Mouse (Mus musculus): ENCODE results near the gene Rassf3. TPM values are rescaled to one million over a fixed set of nuclear protein-coding genes. Genes with fewer than 3 reads are reported as not detected.
A peak's percentile ranks its signal among the peaks of the same experiment; 100 is the strongest.

Rassf3 gene
- polyA plus RNA-seq, 1 experiment from 2014 or later: 13.5 TPM

GRCm38 (mm10) chr10:121501160-121501559 lies 25.0 kb upstream of the Rassf3 start:
- ATAC-seq (ENCODE audit: low FRiP score, low read depth): peak; percentile 72
- Histone ChIP-seq H3K27me3 (replicated peaks) (no peaks in the 10 kb centered on the region), H3K9me3 (no peaks in the 10 kb centered on the region), H3K4me2 (replicated peaks) (no peak overlapping the region), H3K9ac (no peak overlapping the region), H3K36me3 (no peaks in the 10 kb centered on the region), H3K4me1 (peaks cover 20% of the 10 kb centered on the region), H3K4me3 (no peak overlapping the region), H3K27ac (no peak overlapping the region)
- 37% methylated on average over 5 of the region's 5 CpGs for WGBS

DNA sequence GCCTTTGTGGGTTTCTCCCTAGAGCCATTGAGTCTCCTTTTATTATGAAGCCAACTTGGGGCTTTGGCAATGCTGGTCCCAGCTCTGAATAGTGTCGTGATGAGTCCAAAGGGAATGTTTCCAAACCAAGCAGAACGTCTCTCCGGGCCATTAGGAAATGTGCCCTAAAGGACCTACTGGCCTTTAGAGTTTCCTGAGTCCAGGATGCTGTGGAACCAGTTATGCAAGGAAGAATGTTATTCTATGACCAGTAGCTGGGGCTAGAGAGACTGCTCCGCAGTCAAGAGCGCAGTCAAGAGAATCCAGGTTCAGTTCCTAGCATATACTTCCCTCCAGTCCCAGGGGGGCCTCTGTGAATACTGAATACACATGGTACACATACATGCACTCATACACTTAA lies 23.9 kb upstream of the Rassf3 start:
- H3K9me3 ChIP-seq: no peaks in the 10 kb centered on the region
- WGBS: 64% methylated on average over 5 of the region's 5 CpGs
- H3K27me3 ChIP-seq (replicated peaks): no peaks in the 10 kb centered on the region
- no peak for ATAC-seq (ENCODE audit: low FRiP score, low read depth)
- H3K4me3 ChIP-seq: no peak overlapping the region
- H3K36me3 ChIP-seq: no peaks in the 10 kb centered on the region
- peaks cover 12% of the 10 kb centered on the region for H3K4me1 ChIP-seq
- H3K9ac ChIP-seq: no peak overlapping the region
- no peak overlapping the region for H3K27ac ChIP-seq
- H3K4me2 ChIP-seq (replicated peaks): no peak overlapping the region

DNA sequence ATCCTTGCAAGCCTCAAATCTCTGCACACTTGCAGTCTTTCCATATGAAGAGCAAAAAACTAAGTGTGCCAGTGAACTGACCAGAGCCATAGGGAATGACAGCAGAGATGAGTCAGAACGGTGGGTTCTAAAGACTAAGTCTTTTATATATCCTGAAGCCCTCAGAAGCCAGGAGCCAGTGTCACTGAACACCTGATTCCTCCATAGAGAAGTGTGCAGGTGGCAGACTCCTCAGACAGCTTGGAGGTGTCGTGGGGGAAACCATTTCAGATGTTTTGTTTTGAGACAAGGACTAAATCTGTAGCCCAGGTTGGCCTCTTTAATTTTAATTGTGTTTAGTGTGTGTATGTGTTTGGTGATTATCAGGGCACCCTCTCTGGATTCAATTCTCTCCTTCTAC lies 22.9 kb upstream of the Rassf3 start:
- H3K4me1 ChIP-seq: peaks cover 8% of the 10 kb centered on the region; the same call in 1 of the 2 replicates
- H3K4me2 ChIP-seq (replicated peaks): no peak overlapping the region
- H3K9me3 ChIP-seq: no peaks in the 10 kb centered on the region
- no peaks in the 10 kb centered on the region for H3K27me3 ChIP-seq (replicated peaks)
- H3K36me3 ChIP-seq: no peaks in the 10 kb centered on the region
- no peak overlapping the region for H3K4me3 ChIP-seq
- WGBS: 61% methylated on average over 2 of the region's 2 CpGs
- no peak overlapping the region for H3K27ac ChIP-seq
- ATAC-seq (ENCODE audit: low FRiP score, low read depth): no peak
- no peak overlapping the region for H3K9ac ChIP-seq

GRCm38 (mm10) chr10:121498481-121498904 lies 22.3 kb upstream of the Rassf3 start:
- Histone ChIP-seq H3K4me3 (no peak overlapping the region), H3K4me1 (peaks cover 8% of the 10 kb centered on the region; the same call in 1 of the 2 replicates), H3K4me2 (replicated peaks) (no peak overlapping the region), H3K36me3 (no peaks in the 10 kb centered on the region), H3K27me3 (replicated peaks) (no peaks in the 10 kb centered on the region), H3K27ac (no peak overlapping the region), H3K9ac (no peak overlapping the region), H3K9me3 (no peaks in the 10 kb centered on the region)
- ATAC-seq (ENCODE audit: low FRiP score, low read depth): no peak
- 73% methylated on average over 8 of the region's 8 CpGs for WGBS

DNA sequence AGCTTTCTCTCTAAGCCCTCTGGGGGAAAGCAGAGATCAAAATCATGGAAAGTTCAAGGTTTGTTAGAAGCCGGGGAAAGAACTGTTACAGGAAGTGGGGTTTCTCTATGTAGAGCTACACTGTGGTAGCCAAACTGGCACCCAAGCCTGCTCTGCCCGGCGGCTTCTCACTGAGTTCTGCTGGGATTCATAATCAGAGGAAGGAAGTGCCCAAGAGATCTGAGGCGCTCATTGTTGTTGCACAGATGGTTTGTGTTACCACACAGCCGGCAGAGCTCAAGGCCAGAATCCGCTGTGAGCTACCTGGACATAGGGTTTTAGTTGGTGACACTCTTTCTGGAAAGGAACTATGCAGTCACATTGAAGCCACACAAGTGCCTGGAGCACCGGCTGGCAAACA lies 21.8 kb upstream of the Rassf3 start:
- no peak for ATAC-seq (ENCODE audit: low FRiP score, low read depth)
- Histone ChIP-seq H3K9ac (no peak overlapping the region), H3K4me3 (no peak overlapping the region), H3K9me3 (no peaks in the 10 kb centered on the region), H3K27me3 (replicated peaks) (no peaks in the 10 kb centered on the region), H3K36me3 (no peaks in the 10 kb centered on the region), H3K27ac (no peak overlapping the region), H3K4me1 (peaks cover 8% of the 10 kb centered on the region; the same call in 1 of the 2 replicates), H3K4me2 (replicated peaks) (no peak overlapping the region)
- 81% methylated on average over 7 of the region's 7 CpGs for WGBS

- no peaks in the 10 kb centered on the region for H3K27me3 ChIP-seq (replicated peaks)
- H3K4me1 ChIP-seq: peaks cover 8% of the 10 kb centered on the region; the same call in 1 of the 2 replicates
- H3K4me3 ChIP-seq: no peak overlapping the region
- no peaks in the 10 kb centered on the region for H3K9me3 ChIP-seq
- H3K9ac ChIP-seq: no peak overlapping the region
- ATAC-seq (ENCODE audit: low FRiP score, low read depth): no peak
- no peaks in the 10 kb centered on the region for H3K36me3 ChIP-seq
- no peak overlapping the region for H3K4me2 ChIP-seq (replicated peaks)
- H3K27ac ChIP-seq: no peak overlapping the region
- 80% methylated on average over 7 of the region's 7 CpGs for WGBS
These were observed 20.5 kb upstream of the Rassf3 start for GRCm38 (mm10) chr10:121496616-121497015.

- no peak overlapping the region for H3K4me3 ChIP-seq
- no peak overlapping the region for H3K4me2 ChIP-seq (replicated peaks)
- H3K27me3 ChIP-seq (replicated peaks): no peaks in the 10 kb centered on the region
- H3K9me3 ChIP-seq: no peaks in the 10 kb centered on the region
- no peaks in the 10 kb centered on the region for H3K4me1 ChIP-seq
- WGBS: 84% methylated on average over 2 of the region's 2 CpGs
- ATAC-seq (ENCODE audit: low FRiP score, low read depth): no peak
- no peaks in the 10 kb centered on the region for H3K36me3 ChIP-seq
- no peak overlapping the region for H3K27ac ChIP-seq
- H3K9ac ChIP-seq: no peak overlapping the region
These were observed 17.9 kb upstream of the Rassf3 start for GRCm38 (mm10) chr10:121494163-121494425.

- H3K4me3 ChIP-seq: no peak overlapping the region
- H3K9me3 ChIP-seq: no peaks in the 10 kb centered on the region
- no peak overlapping the region for H3K9ac ChIP-seq
- H3K4me1 ChIP-seq: no peaks in the 10 kb centered on the region
- H3K27ac ChIP-seq: no peak overlapping the region
- ATAC-seq (ENCODE audit: low FRiP score, low read depth): no peak
- H3K4me2 ChIP-seq (replicated peaks): no peak overlapping the region
- no peaks in the 10 kb centered on the region for H3K27me3 ChIP-seq (replicated peaks)
- H3K36me3 ChIP-seq: no peaks in the 10 kb centered on the region
- 82% methylated on average over 9 of the region's 9 CpGs for WGBS
These were observed 17.4 kb upstream of the Rassf3 start for GRCm38 (mm10) chr10:121493374-121494162.

GRCm38 (mm10) chr10:121492608-121493315 lies 16.6 kb upstream of the Rassf3 start:
- WGBS: 83% methylated on average over 7 of the region's 7 CpGs
- Histone ChIP-seq H3K4me2 (replicated peaks) (no peak overlapping the region), H3K9ac (no peak overlapping the region)

GRCm38 (mm10) chr10:121489941-121490340 lies 13.8 kb upstream of the Rassf3 start:
- H3K4me1 ChIP-seq: no peaks in the 10 kb centered on the region
- WGBS: 92% methylated on average over 6 of the region's 6 CpGs
- no peak overlapping the region for H3K4me3 ChIP-seq
- H3K27ac ChIP-seq: no peak overlapping the region
- ATAC-seq (ENCODE audit: low FRiP score, low read depth): no peak
- no peaks in the 10 kb centered on the region for H3K36me3 ChIP-seq
- no peaks in the 10 kb centered on the region for H3K9me3 ChIP-seq
- no peak overlapping the region for H3K4me2 ChIP-seq (replicated peaks)
- no peaks in the 10 kb centered on the region for H3K27me3 ChIP-seq (replicated peaks)
- H3K9ac ChIP-seq: no peak overlapping the region

More at GRCm38 (mm10) chr10:121492608-121493315, 16.6 kb upstream of the Rassf3 start:
- H3K4me3 ChIP-seq: no peak overlapping the region
- no peak overlapping the region for H3K27ac ChIP-seq
- no peaks in the 10 kb centered on the region for H3K9me3 ChIP-seq
- no peaks in the 10 kb centered on the region for H3K27me3 ChIP-seq (replicated peaks)
- ATAC-seq (ENCODE audit: low FRiP score, low read depth): no peak
- H3K36me3 ChIP-seq: no peaks in the 10 kb centered on the region
- H3K4me1 ChIP-seq: no peaks in the 10 kb centered on the region

DNA sequence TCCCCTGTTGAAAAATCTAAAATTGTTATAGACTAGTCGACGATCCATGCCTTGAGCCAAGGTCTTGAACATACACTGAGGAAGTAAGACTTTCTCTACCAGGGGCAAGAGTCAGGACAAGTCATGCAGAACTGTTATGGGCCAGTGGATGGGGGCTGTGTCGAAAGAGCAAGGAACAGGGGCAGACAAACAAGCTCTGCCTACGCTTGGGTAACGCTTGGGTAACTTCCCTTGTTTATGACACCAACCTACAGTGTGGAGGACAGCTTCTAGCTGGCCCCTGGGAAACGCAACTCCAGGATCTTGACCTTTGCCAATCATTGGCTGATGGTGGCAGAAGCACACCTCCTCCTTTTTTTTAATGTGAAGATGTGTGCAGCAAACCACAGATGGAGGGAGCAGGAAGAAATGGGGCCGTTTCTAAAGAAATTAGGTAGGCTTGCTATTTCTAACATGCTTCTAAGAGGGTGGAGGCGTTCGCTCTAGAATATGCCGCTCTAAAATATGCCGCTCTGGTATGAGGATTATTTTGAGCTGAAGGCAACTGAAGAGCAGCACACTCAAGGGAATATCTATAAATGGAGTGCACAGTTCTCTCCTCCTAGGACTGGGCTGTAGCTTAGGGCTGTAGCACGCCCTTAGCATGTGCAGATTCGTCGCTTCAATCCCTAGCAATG lies 12.6 kb upstream of the Rassf3 start:
- H3K36me3 ChIP-seq: no peaks in the 10 kb centered on the region

DNA sequence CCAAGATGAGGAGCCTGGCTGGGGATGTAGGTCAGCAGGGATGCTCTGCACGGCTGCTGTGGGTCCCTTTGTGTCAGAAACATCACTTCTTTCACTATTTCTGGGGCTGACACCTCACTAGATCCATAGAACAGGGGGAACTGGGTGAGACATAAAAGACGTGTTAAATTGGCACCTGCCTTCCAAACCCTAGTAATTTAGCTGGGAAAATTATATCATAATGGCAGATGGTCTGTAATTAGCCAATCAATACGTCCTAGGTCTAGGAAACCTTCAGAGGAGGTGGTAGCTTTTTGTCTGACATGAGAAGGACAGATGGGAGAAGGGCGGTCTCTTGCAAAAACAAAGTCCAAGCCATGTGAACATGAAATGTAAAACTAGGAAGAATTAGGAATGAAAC lies 11.6 kb upstream of the Rassf3 start:
- H3K9ac ChIP-seq: no peak overlapping the region
- H3K27me3 ChIP-seq (replicated peaks): no peaks in the 10 kb centered on the region
- 63% methylated on average over 4 of the region's 4 CpGs for WGBS
- H3K4me1 ChIP-seq: no peaks in the 10 kb centered on the region
- no peaks in the 10 kb centered on the region for H3K36me3 ChIP-seq
- no peak overlapping the region for H3K27ac ChIP-seq
- no peak overlapping the region for H3K4me3 ChIP-seq
- H3K4me2 ChIP-seq (replicated peaks): no peak overlapping the region
- no peaks in the 10 kb centered on the region for H3K9me3 ChIP-seq
- no peak for ATAC-seq (ENCODE audit: low FRiP score, low read depth)

More for the DNA sequence above, 12.6 kb upstream of the Rassf3 start:
- H3K27ac ChIP-seq: no peak overlapping the region
- H3K27me3 ChIP-seq (replicated peaks): no peaks in the 10 kb centered on the region
- 86% methylated on average over 14 of the region's 14 CpGs for WGBS
- H3K9me3 ChIP-seq: no peaks in the 10 kb centered on the region
- H3K9ac ChIP-seq: no peak overlapping the region
- no peak overlapping the region for H3K4me3 ChIP-seq
- no peak for ATAC-seq (ENCODE audit: low FRiP score, low read depth)
- no peak overlapping the region for H3K4me2 ChIP-seq (replicated peaks)
- no peaks in the 10 kb centered on the region for H3K4me1 ChIP-seq

All from neural tube, embryonic 12.5 days (tissue).